Mouse (Mus musculus): ENCODE measurements around the gene Prima1. TPM values are rescaled to one million over a fixed set of nuclear protein-coding genes. Genes with fewer than 3 reads are reported as not detected.

Prima1 gene
- not detected in 2 replicates for polyA plus RNA-seq (2012; ENCODE audit: insufficient read depth, low replicate concordance)

DNA sequence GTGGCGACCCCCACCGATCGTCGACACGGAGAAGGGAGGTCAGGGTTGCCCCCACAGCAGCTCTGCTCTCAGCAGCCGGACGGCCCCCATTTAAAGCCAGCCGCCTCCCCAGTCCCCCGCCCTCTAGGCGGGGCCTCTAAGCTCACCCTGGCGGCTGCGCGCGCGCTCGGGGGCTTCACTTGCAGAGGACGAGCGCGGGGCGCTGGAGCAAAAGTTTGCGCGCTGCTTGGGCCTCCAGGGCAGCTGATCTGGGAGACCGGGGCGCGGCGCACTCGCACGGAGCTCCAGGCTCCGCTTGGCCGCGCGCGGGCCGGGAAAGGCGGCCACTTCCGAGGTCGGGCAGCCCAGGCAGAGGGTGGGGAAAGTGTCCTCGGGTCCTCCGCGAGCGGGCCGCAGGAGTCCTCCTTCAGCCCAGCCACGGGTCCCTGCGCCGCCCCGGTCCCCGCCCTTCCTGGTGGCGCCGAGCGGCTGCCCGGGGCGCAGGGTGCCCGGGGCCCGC lies at the start of gene Prima1:
Gene Prima1 (minus strand): TSS at position 68 of the 499 bp plus-strand sequence.
- no peaks in the 10 kb centered on the region for H3K9me3 ChIP-seq
- H3K36me3 ChIP-seq (replicated peaks; ENCODE audit: low read length), result no peaks in the 10 kb centered on the region
- H3K4me3 ChIP-seq (replicated peaks), result no peak within 1 kb of the TSS
- no peaks in the 10 kb centered on the region for H3K4me1 ChIP-seq
- H3K27me3 ChIP-seq (replicated peaks), result peaks cover 61% of the 10 kb centered on the region
- TF ChIP-seq GATA1 (IDR thresholded peaks at IDR 0.05; ENCODE audit: borderline replicate concordance, low read length) (no peak), FLI1 (IDR thresholded peaks at IDR 0.05; ENCODE audit: low read length) (no peak)

DNA sequence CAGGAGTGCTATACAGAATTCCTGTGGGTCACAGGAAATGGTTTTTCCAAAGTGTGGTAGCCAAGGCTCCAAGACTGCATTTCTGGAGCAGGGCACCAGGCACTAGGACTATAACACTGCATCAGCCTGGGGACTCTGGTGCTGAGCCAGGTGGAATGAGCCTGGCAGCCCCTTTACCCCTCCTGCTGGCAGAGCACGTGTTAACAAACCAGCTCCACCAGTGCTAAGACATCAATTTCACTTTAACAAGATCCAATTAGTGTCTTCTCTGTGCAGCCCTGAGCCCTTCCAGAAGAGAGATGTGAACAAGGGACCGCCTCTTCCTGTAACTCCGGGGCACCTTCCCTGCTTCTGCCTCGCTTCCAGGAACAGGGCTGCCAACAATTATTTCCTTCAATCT lies 45.3 kb upstream of the Prima1 start:
- H3K27me3 ChIP-seq (replicated peaks), result peaks cover 2% of the 10 kb centered on the region
- no peaks in the 10 kb centered on the region for H3K4me1 ChIP-seq
- peaks cover 11% of the 10 kb centered on the region; the same call in 1 of the 2 replicates for H3K9me3 ChIP-seq
- TF ChIP-seq GATA1 (IDR thresholded peaks at IDR 0.05; ENCODE audit: borderline replicate concordance, low read length), result no peak
- no peak for TF ChIP-seq FLI1 (IDR thresholded peaks at IDR 0.05; ENCODE audit: low read length)
- no peaks in the 10 kb centered on the region for H3K36me3 ChIP-seq (replicated peaks; ENCODE audit: low read length)
- no peak overlapping the region for H3K4me3 ChIP-seq (replicated peaks)

DNA sequence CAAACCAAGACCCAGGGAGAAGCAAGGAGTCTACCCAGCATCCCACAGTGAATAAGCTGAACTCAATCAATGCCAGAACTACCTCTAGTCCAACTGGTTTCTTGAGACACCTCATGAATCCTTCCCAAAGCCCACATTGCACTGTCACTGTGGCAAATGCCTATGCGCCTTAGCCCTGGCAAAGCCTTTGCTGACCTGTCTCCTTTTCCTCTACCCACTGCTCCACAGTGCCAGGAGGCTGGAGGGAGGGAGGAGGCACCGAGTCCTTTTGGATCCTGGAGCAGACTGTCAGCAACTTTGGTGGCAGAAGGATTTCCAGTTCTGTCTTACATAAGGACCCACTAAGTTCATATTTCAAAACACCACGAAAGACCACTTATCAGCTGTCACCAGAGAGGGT lies 41.5 kb upstream of the Prima1 start:
- Histone ChIP-seq H3K4me1 (no peaks in the 10 kb centered on the region), H3K9me3 (no peaks in the 10 kb centered on the region), H3K36me3 (replicated peaks; ENCODE audit: low read length) (no peaks in the 10 kb centered on the region), H3K4me3 (replicated peaks) (no peak overlapping the region), H3K27me3 (replicated peaks) (no peaks in the 10 kb centered on the region)
- no peak for TF ChIP-seq GATA1 (IDR thresholded peaks at IDR 0.05; ENCODE audit: borderline replicate concordance, low read length)
- TF ChIP-seq FLI1 (IDR thresholded peaks at IDR 0.05; ENCODE audit: low read length), result no peak

DNA sequence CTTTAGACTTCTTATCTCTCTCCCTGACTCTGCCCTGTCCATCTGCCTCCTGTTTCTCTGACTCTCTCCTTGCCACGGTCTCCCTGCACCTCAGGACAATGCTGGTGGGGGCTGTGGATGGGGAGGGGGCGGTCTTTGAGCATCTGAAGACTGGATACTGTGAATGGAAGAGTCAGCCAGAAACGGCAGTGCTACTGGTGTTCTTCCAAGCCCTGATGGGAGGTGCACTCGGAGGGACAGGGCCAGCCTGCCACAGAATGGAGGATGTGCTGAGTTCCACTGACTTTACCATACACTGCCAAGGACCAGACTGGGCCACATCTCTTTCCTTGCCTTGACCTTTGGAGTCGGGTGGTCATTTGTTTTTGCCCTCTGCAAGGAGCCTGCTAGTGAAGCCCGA lies 41.0 kb upstream of the Prima1 start:
- Histone ChIP-seq H3K4me1 (no peaks in the 10 kb centered on the region), H3K36me3 (replicated peaks; ENCODE audit: low read length) (no peaks in the 10 kb centered on the region), H3K27me3 (replicated peaks) (no peaks in the 10 kb centered on the region), H3K9me3 (no peaks in the 10 kb centered on the region), H3K4me3 (replicated peaks) (no peak overlapping the region)
- TF ChIP-seq GATA1 (IDR thresholded peaks at IDR 0.05; ENCODE audit: borderline replicate concordance, low read length) (no peak), FLI1 (IDR thresholded peaks at IDR 0.05; ENCODE audit: low read length) (no peak)

DNA sequence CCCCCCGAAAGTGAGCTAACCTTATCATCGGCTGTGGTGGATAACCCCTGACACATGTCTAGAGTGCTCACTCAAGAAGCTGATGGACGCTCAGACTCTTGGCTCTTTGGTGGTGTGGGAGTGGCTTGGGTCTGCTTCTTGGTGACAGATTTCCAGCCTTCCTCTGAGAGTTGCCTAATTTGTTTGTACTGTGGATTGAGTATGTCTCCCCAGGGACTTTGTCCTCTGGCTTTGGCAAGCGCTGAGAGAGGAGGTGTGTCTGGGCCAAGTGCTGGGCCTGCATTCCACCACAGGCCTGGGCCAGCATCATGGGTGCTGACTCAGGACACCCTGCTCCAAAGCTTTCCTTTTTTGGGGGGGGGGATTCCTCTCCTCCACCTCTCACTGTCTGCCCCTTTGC lies 40.0 kb upstream of the Prima1 start:
- TF ChIP-seq GATA1 (IDR thresholded peaks at IDR 0.05; ENCODE audit: borderline replicate concordance, low read length) (no peak), FLI1 (IDR thresholded peaks at IDR 0.05; ENCODE audit: low read length) (no peak)
- Histone ChIP-seq H3K36me3 (replicated peaks; ENCODE audit: low read length) (no peaks in the 10 kb centered on the region), H3K27me3 (replicated peaks) (no peaks in the 10 kb centered on the region), H3K4me1 (no peaks in the 10 kb centered on the region), H3K9me3 (no peaks in the 10 kb centered on the region), H3K4me3 (replicated peaks) (no peak overlapping the region)

DNA sequence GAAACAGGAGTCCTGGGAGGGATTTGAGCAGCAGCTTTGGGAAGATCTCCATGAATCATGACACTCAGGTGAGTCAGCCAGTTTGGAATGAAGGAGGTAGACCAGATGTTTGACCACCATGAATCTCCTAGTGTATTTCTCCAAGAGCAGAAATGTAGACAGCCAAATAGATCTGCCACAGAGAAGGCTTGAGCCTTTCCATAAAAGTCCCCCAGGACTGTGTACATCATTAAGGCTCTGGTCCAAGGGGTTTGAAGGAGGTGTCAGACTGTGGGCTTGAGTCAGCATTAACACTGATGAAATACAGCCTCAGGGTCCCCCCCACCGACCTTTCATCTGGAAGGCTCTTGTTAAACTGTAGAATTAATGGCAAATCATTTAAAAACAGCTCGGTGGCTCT lies 39.5 kb upstream of the Prima1 start:
- TF ChIP-seq FLI1 (IDR thresholded peaks at IDR 0.05; ENCODE audit: low read length) (no peak), GATA1 (IDR thresholded peaks at IDR 0.05; ENCODE audit: borderline replicate concordance, low read length) (no peak)
- H3K36me3 ChIP-seq (replicated peaks; ENCODE audit: low read length), result no peaks in the 10 kb centered on the region
- no peaks in the 10 kb centered on the region for H3K9me3 ChIP-seq
- H3K27me3 ChIP-seq (replicated peaks), result no peaks in the 10 kb centered on the region
- H3K4me3 ChIP-seq (replicated peaks), result no peak overlapping the region
- no peaks in the 10 kb centered on the region for H3K4me1 ChIP-seq

DNA sequence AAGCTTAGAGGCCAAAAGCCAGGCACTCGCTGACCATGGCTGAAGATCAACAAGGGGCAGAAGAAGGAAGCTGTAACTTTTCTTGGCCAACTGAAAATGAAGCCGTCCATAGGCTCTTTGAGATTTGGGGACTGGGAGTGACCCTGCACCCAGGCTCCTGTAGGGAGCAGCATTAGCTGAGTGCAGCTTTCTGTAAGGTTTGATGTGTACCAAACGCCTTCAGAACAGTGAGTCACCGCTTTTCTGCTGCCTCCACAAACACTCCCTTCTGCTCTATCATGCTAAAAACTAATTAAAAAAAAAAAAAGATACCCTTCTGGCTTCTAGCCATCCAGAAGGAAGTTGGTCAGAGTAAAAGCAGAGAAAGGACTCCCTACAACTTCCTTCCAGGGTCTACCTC lies 34.5 kb upstream of the Prima1 start:
- H3K9me3 ChIP-seq, result no peaks in the 10 kb centered on the region
- no peaks in the 10 kb centered on the region for H3K27me3 ChIP-seq (replicated peaks)
- H3K4me1 ChIP-seq, result no peaks in the 10 kb centered on the region
- TF ChIP-seq FLI1 (IDR thresholded peaks at IDR 0.05; ENCODE audit: low read length) (no peak), GATA1 (IDR thresholded peaks at IDR 0.05; ENCODE audit: borderline replicate concordance, low read length) (no peak)
- H3K36me3 ChIP-seq (replicated peaks; ENCODE audit: low read length), result no peaks in the 10 kb centered on the region
- H3K4me3 ChIP-seq (replicated peaks), result no peak overlapping the region

DNA sequence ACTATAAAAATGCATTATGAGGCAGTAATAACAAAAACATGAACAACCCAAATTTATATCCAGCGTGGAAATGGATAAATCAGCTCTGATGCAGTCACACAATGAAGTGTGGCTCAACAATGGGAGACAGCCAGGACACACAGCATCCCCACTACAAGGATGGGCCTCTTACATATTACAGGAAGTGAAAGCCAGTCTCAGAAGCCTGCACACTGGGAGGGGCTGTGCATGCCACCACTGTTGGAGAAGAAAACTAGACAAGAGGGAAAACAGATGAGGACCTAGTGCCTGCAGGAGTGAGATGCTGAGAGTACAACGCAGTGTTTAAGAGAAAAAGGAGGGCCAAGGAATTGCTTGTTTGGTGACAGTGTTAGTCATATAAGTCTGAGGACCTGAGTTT lies 31.8 kb upstream of the Prima1 start:
- H3K4me3 ChIP-seq (replicated peaks), result no peak overlapping the region
- H3K9me3 ChIP-seq, result no peaks in the 10 kb centered on the region
- TF ChIP-seq FLI1 (IDR thresholded peaks at IDR 0.05; ENCODE audit: low read length), result no peak
- no peak for TF ChIP-seq GATA1 (IDR thresholded peaks at IDR 0.05; ENCODE audit: borderline replicate concordance, low read length)

DNA sequence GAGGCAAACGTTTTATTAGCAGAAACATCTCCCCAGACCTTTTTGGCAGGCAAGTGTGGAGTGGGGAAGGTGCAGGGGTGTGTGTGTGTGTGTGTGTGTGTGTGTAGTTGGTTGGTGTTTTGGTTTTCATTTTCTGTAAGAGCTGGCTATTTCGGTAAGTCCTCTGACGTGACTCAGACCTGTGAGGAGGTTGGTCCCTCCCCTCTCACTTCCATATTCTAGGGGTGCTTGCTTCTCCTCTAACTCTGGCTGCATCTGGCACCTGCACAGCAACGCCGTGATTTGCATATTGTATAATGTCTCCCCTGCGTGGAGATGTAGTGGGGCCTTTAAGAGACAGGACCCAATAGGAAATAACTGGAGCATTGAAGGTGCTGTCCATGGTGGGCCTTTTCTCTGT lies 31.1 kb upstream of the Prima1 start:
- H3K4me1 ChIP-seq, result no peaks in the 10 kb centered on the region
- no peaks in the 10 kb centered on the region for H3K36me3 ChIP-seq (replicated peaks; ENCODE audit: low read length)
- no peak for TF ChIP-seq GATA1 (IDR thresholded peaks at IDR 0.05; ENCODE audit: borderline replicate concordance, low read length)
- no peak for TF ChIP-seq FLI1 (IDR thresholded peaks at IDR 0.05; ENCODE audit: low read length)
- no peak overlapping the region for H3K4me3 ChIP-seq (replicated peaks)
- no peaks in the 10 kb centered on the region for H3K9me3 ChIP-seq
- no peaks in the 10 kb centered on the region for H3K27me3 ChIP-seq (replicated peaks)

More for the DNA sequence above, 31.8 kb upstream of the Prima1 start:
- H3K4me1 ChIP-seq, result no peaks in the 10 kb centered on the region
- no peaks in the 10 kb centered on the region for H3K27me3 ChIP-seq (replicated peaks)
- H3K36me3 ChIP-seq (replicated peaks; ENCODE audit: low read length), result no peaks in the 10 kb centered on the region

DNA sequence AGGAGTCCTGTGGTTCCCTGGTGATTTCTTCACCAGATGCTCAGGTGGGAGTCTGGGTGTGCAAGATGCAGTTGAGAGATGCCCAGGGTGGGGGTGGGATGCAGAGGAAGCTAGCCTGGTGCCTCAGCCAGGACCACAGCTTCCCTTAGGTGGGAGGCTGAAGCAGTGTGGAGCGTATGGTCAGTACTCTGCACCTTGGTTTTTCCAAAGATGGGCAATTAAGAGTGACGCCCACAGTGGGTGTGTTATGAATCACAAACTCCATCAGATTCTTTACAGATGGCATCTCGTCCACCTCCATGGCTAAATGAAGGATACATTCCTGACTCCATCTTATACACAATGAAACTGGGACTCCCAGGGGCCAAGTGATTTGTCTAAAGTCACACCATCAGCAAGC lies 30.2 kb upstream of the Prima1 start:
- Histone ChIP-seq H3K9me3 (no peaks in the 10 kb centered on the region), H3K4me1 (no peaks in the 10 kb centered on the region), H3K4me3 (replicated peaks) (no peak overlapping the region), H3K36me3 (replicated peaks; ENCODE audit: low read length) (no peaks in the 10 kb centered on the region), H3K27me3 (replicated peaks) (no peaks in the 10 kb centered on the region)
- TF ChIP-seq FLI1 (IDR thresholded peaks at IDR 0.05; ENCODE audit: low read length) (no peak), GATA1 (IDR thresholded peaks at IDR 0.05; ENCODE audit: borderline replicate concordance, low read length) (no peak)

DNA sequence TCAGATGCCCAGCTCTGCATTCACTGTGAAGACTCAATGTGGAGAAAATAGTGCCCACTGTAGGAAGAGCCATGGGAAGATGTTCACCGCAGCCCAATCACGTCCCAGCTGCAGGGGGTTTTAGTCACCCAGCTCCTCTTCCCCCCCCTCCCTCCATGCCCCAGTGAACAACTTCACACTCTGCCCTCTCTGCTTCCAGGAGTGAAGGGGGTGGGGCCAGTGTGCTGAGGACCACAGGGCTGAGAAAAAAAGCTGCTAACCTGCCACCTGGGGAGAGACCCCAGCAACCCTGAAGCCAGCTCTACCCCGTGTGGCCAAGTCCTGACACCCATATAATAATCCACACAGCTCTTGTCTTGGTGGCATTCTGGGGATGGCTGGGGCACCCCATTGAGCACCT lies 24.7 kb upstream of the Prima1 start:
- TF ChIP-seq FLI1 (IDR thresholded peaks at IDR 0.05; ENCODE audit: low read length) (no peak), GATA1 (IDR thresholded peaks at IDR 0.05; ENCODE audit: borderline replicate concordance, low read length) (no peak)

More for the DNA sequence above, 24.7 kb upstream of the Prima1 start:
- no peaks in the 10 kb centered on the region for H3K9me3 ChIP-seq
- H3K4me3 ChIP-seq (replicated peaks), result no peak overlapping the region
- no peaks in the 10 kb centered on the region for H3K4me1 ChIP-seq
- no peaks in the 10 kb centered on the region for H3K27me3 ChIP-seq (replicated peaks)
- H3K36me3 ChIP-seq (replicated peaks; ENCODE audit: low read length), result no peaks in the 10 kb centered on the region
